Mouse (Mus musculus): Measurements from ENCODE around the gene Arid1b.

GRCm38 (mm10) chr17:5059092-5059601 is 65.0 kb downstream of the Arid1b start:
- no peak for TF ChIP-seq CTCF (IDR thresholded peaks at IDR 0.05)
- no peak for TF ChIP-seq EP300 (IDR thresholded peaks at IDR 0.05)

Data from lung, postnatal 0 days (tissue).